Mouse (Mus musculus) midbrain, embryonic 10.5 days (tissue): ENCODE results near the gene M1ap. TPM values are rescaled to one million over a fixed set of nuclear protein-coding genes. Genes with fewer than 3 reads are reported as not detected.
A peak's percentile ranks its signal among the peaks of the same experiment; 100 is the strongest.

Experiments used
- DNase-seq: peaks from one replicate; pipeline ENCODE4 v3.0.0-alpha.2; 2017; ENCODE audit warnings: low spot score
- H3K27ac ChIP-seq: fragments of 300-500 bp; sonication (generic); replicated peaks from 2 replicates; pipeline ENCODE4 v1.5.1; 2016; ENCODE audit warnings: mild to moderate bottlenecking
- H3K27me3 ChIP-seq: fragments of 300-500 bp; sonication (generic); 2 replicates; pipeline ENCODE4 v1.6.1; 2016; ENCODE audit warnings: low read depth, mild to moderate bottlenecking; ENCODE audit not compliant: poor library complexity, severe bottlenecking
- H3K36me3 ChIP-seq: fragments of 300-500 bp; sonication (generic); 2 replicates; pipeline ENCODE4 v1.6.1; 2016; ENCODE audit warnings: mild to moderate bottlenecking, moderate library complexity
- H3K4me1 ChIP-seq: fragments of 300-500 bp; sonication (generic); 2 replicates; pipeline ENCODE4 v1.6.1; 2016
- H3K4me3 ChIP-seq: fragments of 300-500 bp; sonication (generic); 2 replicates; pipeline ENCODE4 v1.5.1; 2016; ENCODE audit warnings: mild to moderate bottlenecking, moderate library complexity
- H3K9me3 ChIP-seq: fragments of 300-500 bp; sonication (generic); replicated peaks from 2 replicates; pipeline ENCODE4 v1.6.1; 2016; ENCODE audit warnings: mild to moderate bottlenecking
- WGBS: fragments of 180-500 bp; shearing (Covaris S2); methylation state at CpG from one replicate; pipeline ENCODE4 v1.1.7; 2016; 5-methylcytosine and 5-hydroxymethylcytosine counted together
- polyA plus RNA-seq: library from polyadenylated mRNA; unstranded; fragments of >200 nt; fragmentation: Nextera tagmentation; extraction: Ambion mirVana; gene quantifications from 2 replicates; pipeline ENCODE4 v1.2.1, GENCODE M21; 2016

The M1ap gene
- 0.09 and 0.23 TPM in 2 replicates for polyA plus RNA-seq

DNA sequence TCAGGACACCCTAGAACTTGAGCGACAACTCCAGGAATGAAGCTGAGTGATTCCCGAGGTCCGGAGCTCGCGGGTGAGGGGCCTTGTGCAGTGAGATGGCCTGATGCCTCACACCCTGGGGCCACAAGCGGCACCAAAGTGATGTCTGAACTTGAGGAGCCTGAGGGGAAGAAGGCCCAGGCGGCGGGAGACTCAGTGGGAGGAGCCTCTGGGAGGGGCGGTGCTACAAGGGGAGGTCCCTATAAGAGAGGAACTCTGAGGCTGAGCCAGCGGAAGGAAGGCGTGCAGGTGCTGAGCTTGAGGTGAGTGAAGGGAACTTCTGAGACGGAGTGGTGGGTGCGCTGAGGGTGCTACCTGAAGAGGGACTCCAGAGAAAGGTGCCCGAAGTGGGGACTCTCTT, at the start of gene M1ap:
M1ap (plus strand) TSS at position 252 of the 400 bp plus-strand sequence.
- Histone ChIP-seq H3K27ac (no peak within 1 kb of the TSS), H3K36me3 (no peaks in the 10 kb centered on the region), H3K27me3 (no peaks in the 10 kb centered on the region), H3K4me3 (no peak within 1 kb of the TSS), H3K4me1 (no peaks in the 10 kb centered on the region), H3K9me3 (no peaks in the 10 kb centered on the region)
- 70% methylated on average over 14 of the region's 14 CpGs for WGBS
- no peak for DNase-seq

DNA sequence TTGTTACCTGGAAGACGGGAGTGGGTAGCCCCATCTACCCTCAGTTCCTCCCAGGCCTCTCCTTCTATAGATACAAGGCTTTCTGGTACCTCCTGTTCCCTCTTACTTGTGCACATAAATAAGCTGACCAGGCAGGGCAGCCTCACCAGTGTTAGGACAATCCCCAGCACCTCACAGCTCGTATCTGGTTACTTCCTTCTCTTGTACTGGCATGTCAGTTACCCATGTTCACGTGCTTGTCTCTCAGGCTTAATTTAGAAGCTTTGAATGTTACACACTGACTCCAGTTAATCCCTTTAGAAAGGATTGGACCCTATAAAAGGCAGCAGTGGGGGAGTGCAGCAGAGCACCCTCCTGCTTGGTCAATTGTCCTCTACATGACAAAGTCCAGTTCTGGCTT, 49.4 kb upstream of the M1ap start:
- no peak for DNase-seq
- Histone ChIP-seq H3K27me3 (no peaks in the 10 kb centered on the region), H3K4me3 (no peak overlapping the region), H3K4me1 (peaks cover 7% of the 10 kb centered on the region), H3K27ac (no peak overlapping the region), H3K9me3 (no peaks in the 10 kb centered on the region), H3K36me3 (no peaks in the 10 kb centered on the region)
- WGBS, result 51% methylated on average over 3 of the region's 3 CpGs

DNA sequence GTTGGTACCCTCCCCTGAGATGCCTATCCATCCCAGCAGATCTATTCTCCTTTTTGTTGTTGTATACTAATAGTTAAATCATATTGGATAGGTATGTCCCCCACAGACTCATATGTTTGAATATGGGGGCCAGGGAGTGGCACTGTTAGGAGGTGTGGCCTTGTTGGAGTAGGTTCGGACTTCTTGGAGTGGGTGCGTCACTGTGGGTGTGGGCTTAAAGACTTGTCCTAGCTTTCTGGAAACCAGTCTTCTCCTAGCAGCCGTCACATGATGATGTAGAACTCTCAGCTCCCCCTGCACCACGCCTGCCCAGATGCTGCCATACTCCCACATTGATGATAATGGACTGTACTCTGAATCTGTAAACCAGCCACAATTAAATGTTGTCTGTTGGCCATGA, 48.5 kb upstream of the M1ap start:
- 88% methylated on average over 4 of the region's 4 CpGs for WGBS
- no peak for DNase-seq
- Histone ChIP-seq H3K9me3 (no peaks in the 10 kb centered on the region), H3K27ac (no peak overlapping the region), H3K36me3 (no peaks in the 10 kb centered on the region), H3K27me3 (no peaks in the 10 kb centered on the region), H3K4me3 (no peak overlapping the region), H3K4me1 (peaks cover 7% of the 10 kb centered on the region)

DNA sequence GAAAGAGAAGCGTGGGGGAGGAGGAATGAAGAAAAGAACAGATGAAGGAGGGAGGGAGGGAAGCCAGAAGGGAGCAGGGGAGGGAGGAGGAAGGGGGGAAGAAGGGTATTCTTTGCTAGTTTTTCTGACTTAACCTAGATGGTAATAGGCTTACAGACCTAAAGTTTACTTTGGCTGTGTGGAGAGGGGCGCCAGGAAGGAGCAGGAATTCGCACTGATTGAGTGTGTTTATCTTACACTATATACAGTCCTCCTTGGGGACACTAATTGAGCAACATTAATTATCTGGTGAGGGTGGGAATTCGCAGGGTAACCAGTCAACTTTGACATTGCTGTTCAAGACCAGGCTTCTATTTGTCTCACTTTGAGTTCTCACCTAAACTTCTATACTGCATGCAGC, 48.0 kb upstream of the M1ap start:
- Histone ChIP-seq H3K27me3 (no peaks in the 10 kb centered on the region), H3K27ac (no peak overlapping the region), H3K9me3 (no peaks in the 10 kb centered on the region), H3K4me3 (no peak overlapping the region), H3K36me3 (no peaks in the 10 kb centered on the region), H3K4me1 (peaks cover 7% of the 10 kb centered on the region)
- 71% methylated on average over 4 of the region's 4 CpGs for WGBS
- no peak for DNase-seq

DNA sequence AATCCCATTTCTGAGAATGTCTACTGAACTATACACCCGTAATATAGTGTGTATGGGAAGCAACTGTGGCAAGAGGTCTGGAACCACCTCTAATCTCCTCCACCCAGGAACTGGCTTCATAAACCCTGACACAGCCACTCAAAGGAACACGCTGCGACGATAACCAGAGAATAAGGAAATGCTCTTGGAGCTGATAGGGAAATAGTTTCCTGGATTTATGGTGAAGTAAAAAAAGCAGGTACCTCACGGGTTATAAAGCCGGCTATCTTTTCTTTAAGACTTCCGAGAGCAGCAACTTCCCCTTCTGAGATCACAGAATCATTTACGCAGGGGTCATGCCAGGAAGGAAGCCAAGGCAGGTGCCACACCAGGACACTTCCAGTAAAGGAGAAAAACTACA, 44.1 kb upstream of the M1ap start:
- WGBS, result 86% methylated on average over 8 of the region's 8 CpGs
- no peaks in the 10 kb centered on the region for H3K9me3 ChIP-seq
- H3K4me3 ChIP-seq, result no peak overlapping the region
- no peaks in the 10 kb centered on the region for H3K36me3 ChIP-seq
- H3K27ac ChIP-seq, result no peak overlapping the region
- DNase-seq, result no peak
- H3K4me1 ChIP-seq, result peaks cover 3% of the 10 kb centered on the region
- H3K27me3 ChIP-seq, result no peaks in the 10 kb centered on the region

DNA sequence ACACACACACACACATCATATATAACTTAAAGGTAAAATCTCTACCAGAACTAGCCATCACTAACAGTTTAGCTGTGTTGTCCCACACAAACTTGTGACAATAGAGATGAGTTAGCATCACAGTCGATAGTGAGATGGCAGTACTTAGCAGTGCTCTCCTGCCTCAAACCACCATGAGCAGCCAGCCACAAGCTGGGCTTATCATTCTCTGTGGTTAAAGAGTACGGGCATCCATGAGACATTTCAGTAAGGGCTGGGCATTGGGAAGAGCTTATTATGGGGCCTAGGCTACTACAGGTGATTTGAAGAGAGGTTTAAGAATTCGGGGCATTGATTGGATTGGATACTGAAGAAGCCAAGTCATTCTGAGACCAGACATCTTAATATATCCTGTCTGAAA, 39.7 kb upstream of the M1ap start:
- Histone ChIP-seq H3K27ac (no peak overlapping the region), H3K4me1 (no peaks in the 10 kb centered on the region), H3K4me3 (no peak overlapping the region), H3K27me3 (no peaks in the 10 kb centered on the region), H3K9me3 (no peaks in the 10 kb centered on the region), H3K36me3 (no peaks in the 10 kb centered on the region)
- WGBS, result 84% methylated on average over 3 of the region's 3 CpGs
- no peak for DNase-seq

DNA sequence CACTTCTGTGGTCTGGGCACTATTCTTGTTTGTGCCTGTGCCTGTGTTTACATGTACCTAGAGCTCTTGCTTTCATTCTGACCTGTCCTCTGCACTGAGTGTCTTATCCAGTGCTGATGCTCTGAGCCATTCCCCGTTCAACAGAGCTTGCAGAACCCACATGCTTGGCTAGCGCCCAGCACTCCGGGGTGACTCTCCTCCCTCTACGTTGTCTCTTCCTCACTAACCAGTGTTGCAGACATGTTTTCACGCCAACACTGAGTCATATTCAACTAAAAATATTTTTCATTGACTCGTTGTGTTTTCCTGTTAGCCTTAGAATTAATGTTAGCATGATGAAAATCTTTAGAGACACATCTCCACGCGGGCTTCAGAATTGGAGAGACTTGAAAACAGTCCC, 38.7 kb upstream of the M1ap start:
- WGBS, result 89% methylated on average over 8 of the region's 8 CpGs
- Histone ChIP-seq H3K36me3 (no peaks in the 10 kb centered on the region), H3K9me3 (no peaks in the 10 kb centered on the region), H3K27ac (no peak overlapping the region), H3K4me3 (no peak overlapping the region), H3K4me1 (no peaks in the 10 kb centered on the region), H3K27me3 (no peaks in the 10 kb centered on the region)
- no peak for DNase-seq

DNA sequence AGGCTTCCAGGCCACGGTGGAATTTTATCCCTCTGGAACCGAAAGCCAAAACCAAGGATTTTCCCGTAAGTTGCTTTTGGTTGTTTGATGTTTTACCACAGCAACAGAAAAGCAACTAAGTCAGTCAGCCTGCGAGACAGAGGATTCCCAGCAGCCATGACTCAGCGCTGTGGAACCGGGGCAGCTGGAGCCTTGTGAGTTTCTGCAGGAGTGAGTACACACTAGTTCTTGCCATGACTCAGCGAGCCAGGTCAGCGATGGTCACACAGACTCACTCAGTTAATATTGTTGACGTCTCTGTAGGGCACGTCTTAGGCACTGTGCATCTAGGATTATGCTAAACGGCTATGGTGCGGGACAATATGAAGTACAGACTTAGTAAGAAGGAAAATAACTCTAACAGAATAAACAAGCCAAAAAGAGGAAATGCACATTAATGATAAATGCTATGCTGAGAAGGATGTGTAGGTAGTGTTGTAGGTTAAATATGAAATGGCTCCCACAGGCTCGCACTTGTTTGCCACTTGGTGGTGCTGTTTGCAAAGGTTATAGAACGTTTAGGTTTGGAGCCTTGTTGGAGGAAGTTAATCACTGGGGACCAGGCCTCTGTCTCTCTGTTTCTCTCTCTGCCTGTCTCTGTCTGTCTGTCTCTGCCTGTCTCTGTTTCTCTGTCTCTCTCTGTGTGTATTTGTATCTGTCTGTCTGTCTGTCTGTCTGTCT, 37.4 kb upstream of the M1ap start:
- no peak overlapping the region for H3K27ac ChIP-seq
- H3K4me1 ChIP-seq, result no peaks in the 10 kb centered on the region
- H3K4me3 ChIP-seq, result no peak overlapping the region
- WGBS, result 69% methylated on average over 14 of the region's 14 CpGs
- no peak for DNase-seq
- H3K9me3 ChIP-seq, result no peaks in the 10 kb centered on the region
- H3K36me3 ChIP-seq, result no peaks in the 10 kb centered on the region
- no peaks in the 10 kb centered on the region for H3K27me3 ChIP-seq

DNA sequence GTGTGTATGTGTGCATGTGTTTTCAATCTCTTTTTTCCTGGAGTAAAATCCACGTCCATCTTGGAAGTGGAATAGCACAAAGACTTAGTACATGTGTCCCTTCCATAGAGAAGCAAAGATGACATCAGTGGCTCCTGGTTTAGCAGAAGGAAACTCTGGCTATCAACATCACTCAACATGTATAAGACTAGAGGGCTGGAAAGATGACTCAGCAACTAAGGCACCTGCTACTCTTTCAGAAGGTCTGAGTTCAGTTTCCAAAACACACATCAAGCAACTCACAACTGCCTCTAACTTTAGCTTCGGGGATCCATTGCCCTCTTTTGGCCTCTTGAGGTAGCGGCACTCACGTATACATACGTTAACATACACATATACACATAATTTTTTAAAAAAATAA, 35.4 kb upstream of the M1ap start:
- no peak for DNase-seq
- no peak overlapping the region for H3K4me3 ChIP-seq
- no peaks in the 10 kb centered on the region for H3K9me3 ChIP-seq
- H3K4me1 ChIP-seq, result no peaks in the 10 kb centered on the region
- H3K27ac ChIP-seq, result no peak overlapping the region
- H3K27me3 ChIP-seq, result no peaks in the 10 kb centered on the region
- H3K36me3 ChIP-seq, result no peaks in the 10 kb centered on the region
- WGBS, result 90% methylated on average over 5 of the region's 5 CpGs

DNA sequence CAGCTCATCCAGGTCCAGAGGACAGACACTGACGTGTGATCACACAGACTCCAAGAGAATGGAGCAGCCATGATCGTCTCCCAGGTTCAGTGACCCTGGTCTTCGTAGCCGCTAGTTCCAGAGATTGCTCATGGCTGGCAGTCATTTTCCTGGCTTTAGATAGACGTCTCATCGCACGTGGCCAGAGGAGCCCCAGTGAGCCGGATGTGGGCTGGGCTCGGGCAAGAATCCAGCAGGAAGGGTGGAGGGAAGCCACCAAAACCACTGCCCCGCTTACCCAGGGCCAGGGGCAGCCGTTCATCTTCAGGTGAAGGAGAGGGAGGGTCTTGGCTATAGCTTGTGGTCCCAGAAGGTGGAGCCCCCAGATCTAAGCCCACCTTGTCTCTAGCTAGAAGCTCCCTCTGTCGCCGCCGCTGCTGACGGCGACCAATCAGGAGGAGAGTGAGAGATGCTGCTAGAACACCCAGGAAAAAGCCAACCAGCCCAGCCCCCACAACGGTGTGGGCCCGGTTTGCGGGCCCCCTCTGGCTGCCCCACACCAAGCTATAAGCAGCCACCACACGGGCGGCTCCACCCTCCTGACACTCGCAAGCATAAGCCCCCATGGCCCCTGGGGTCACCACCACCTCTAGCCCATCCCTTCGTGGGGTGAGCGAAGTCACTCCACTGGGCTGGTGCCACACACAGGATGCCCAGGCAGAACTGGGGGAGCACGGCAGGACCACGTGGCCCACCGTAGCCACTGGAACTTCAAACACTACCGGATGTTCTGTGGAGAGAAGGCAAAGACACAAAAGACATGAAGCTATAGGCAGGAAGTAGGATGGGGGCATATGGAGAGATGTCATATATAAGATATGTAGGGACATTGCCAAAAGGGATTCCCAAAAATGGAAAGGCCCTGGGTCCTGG, 33.1 kb upstream of the M1ap start:
- WGBS, result 86% methylated on average over 28 of the region's 28 CpGs
- H3K27me3 ChIP-seq, result 0 out of 2 replicates have a peak, but pooled peaks cover 8% of the 10 kb centered on the region
- H3K36me3 ChIP-seq, result no peaks in the 10 kb centered on the region
- DNase-seq, result no peak
- no peak overlapping the region for H3K4me3 ChIP-seq
- no peaks in the 10 kb centered on the region for H3K9me3 ChIP-seq
- H3K27ac ChIP-seq, result no peak overlapping the region
- H3K4me1 ChIP-seq, result no peaks in the 10 kb centered on the region

DNA sequence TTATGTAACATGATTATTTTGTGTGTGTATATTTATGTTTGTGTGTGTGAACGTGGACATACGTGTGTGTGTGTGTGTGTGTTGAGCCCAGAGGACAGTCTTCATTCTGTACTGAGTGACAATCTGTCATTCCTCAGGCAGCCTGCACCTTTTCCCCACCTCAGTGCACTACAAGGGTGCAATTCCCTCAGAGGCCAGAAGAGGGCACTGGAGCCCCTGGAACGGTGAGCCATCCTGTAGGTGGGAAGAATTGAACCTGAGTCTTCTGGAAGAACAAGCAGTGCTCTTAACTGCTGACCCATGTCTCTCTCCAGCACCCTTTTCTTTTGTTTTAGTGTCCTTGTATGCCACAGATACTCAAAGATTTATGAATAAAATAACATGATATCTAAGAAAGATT, 30.8 kb upstream of the M1ap start:
- Histone ChIP-seq H3K9me3 (no peaks in the 10 kb centered on the region), H3K27ac (no peak overlapping the region), H3K27me3 (0 out of 2 replicates have a peak, but pooled peaks cover 8% of the 10 kb centered on the region), H3K36me3 (no peaks in the 10 kb centered on the region), H3K4me3 (no peak overlapping the region), H3K4me1 (no peaks in the 10 kb centered on the region)
- 13% methylated on average over 3 of the region's 3 CpGs for WGBS
- DNase-seq, result peak; percentile 57

DNA sequence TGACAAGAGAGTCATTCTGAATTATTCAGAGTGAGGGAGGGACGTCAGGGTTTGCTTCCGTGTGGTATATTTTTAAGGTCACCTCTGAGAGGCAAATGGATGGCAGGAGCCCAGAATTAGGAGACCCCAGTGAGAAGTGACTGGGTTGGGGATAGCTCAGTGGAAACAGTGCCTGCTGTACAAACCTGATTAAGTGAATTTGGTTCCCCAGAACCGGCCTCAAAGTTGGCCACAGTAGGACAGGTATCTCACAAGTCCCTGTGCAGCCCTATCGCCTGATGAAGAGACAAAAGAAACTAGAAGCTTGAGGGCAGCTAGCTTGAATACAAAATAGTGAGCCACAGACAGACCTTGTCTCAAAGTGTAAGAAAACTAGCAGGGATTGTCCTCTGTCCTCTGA, 30.2 kb upstream of the M1ap start:
- H3K36me3 ChIP-seq, result no peaks in the 10 kb centered on the region
- no peak overlapping the region for H3K4me3 ChIP-seq
- H3K27ac ChIP-seq, result no peak overlapping the region
- no peaks in the 10 kb centered on the region for H3K4me1 ChIP-seq
- H3K9me3 ChIP-seq, result no peaks in the 10 kb centered on the region
- 90% methylated on average over 4 of the region's 4 CpGs for WGBS
- DNase-seq, result no peak
- H3K27me3 ChIP-seq, result 0 out of 2 replicates have a peak, but pooled peaks cover 8% of the 10 kb centered on the region
